Mouse (Mus musculus) adrenal gland, postnatal 14 days (tissue): ENCODE measurements at regions not wholly inside any gene's neighbourhood (a gene's known extent, or its start where the extent isn't known, plus 50 kb on each side); places are given as distances from the start of the nearest gene placed in this dataset.

Experiments used
- DNase-seq: peaks from one replicate; pipeline ENCODE4 v3.0.0; 2021; ENCODE audit warnings: mixed read lengths

DNA sequence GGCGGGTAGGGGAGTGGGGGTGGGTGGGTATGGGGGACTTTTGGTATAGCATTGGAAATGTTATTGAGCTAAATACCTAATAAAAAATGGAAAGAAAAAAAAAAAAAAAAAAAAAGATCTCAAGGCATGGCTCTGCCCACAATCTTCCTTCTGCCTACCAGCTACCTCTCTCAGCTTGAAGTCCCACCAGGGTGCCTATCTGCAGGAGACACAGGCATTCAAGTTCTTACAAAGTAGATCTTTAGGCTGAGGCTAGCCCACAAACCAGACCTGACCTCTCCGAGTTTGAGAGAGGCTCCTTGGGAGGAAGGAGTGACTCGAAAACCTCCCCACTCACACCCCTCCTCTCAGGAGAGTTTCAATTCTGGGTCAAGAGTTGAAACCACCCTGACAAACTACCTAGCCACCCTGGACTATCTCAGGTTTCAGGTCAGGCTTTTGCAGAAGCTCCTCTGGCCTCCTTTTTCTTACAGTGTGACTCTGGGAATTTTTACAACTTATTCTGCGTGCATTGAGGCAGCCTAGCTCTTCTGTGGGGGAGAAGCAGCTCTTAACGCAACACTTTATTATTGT is 187.6 kb upstream of the Cxcr4 start:
- no peak for DNase-seq

DNA sequence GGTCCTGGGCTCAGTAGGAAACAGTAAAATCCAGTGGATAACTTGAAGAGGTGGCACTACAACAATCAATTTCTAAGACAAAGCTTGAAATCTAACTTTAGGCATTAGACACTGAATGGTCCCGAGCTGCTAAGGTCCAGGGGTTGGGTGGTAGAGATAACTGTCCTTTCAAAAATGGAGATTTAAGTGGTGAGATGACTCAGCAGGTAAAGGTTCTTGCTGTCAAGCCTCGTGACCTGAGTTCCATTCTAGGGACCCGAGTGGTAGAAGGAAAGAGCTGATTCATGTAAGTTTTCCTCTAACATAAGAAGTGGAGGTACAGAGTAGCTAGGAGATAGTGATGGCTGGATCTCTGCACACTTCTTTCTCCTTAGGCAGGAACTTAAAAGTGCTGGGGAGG is 180.3 kb upstream of the Cxcr4 start:
- no peak for DNase-seq

DNA sequence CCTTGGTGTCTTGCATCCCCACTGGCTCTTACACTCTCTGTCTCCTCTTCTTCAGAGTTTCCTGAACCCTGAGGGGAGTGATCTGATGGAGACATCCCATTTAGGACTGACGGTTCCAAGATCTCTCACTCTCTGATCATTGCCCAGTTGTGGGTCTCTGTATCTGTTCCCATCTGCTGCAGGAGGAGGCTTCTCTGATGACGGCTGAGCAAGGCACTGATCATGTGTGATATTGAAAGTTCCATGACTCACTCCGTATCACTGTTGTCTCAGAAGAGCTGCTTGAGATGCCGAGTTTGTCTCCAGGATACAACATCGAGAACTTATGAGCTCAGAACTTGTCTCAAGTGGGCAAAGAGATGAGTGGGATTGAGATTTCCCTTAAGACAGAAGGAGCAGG is 178.7 kb upstream of the Cxcr4 start:
- DNase-seq, result no peak

DNA sequence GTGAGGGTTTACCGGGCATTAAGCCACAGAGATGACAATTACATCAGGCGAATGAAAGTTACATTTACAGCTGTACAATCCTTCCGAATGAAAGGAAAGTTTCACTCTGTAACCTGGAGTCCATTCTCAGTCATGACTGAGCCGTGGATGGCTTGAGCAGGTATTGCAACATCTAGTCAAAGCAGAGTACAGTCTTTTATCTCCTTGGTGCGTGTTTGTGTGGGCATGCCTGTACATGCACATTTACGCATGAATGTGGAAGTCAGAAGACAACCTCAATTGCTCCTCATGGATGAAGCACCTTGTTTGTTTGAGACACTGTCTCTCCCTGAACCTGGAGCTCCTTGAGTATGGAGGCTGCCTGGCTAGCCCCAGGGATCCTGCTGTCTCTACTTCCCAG is 175.9 kb upstream of the Cxcr4 start:
- no peak for DNase-seq

DNA sequence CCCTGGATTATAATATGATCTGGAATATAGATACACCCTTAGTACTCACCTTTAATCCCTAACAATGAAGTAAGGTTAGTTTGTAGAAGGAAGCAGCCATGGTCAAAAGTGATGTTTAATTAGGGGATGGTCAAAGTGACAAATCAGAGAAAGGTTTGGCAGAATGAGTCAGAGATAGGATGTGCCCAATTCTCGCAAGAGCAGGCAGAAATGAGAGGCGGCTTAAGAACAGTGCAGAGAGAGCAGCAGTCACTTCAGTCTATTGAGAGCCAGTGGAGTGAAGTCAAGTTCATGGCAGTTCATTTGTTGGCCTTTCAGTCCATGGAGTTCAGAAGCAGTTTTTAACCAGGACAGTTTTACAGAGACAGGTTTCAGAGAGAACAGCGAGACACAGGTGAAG is 175.3 kb upstream of the Cxcr4 start:
- DNase-seq, result no peak

DNA sequence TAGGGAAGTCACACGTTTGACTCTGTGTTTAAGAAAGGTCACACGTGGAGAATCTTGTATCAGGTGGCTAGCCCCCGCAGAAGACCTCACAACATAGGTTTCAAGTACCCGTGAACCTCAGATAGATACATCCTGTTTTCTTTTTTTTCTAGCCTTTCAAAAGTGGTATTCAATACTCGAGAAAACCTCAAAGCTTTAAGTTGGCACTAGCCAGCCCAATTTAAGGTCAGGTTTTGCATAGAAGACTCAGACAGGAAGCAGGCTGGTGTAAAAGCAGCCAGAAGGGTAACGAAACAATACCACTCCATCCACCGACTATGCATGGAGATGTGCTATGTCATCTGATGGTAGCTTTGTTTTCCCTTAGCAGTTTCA is 174.8 kb upstream of the Cxcr4 start:
- DNase-seq, result no peak

DNA sequence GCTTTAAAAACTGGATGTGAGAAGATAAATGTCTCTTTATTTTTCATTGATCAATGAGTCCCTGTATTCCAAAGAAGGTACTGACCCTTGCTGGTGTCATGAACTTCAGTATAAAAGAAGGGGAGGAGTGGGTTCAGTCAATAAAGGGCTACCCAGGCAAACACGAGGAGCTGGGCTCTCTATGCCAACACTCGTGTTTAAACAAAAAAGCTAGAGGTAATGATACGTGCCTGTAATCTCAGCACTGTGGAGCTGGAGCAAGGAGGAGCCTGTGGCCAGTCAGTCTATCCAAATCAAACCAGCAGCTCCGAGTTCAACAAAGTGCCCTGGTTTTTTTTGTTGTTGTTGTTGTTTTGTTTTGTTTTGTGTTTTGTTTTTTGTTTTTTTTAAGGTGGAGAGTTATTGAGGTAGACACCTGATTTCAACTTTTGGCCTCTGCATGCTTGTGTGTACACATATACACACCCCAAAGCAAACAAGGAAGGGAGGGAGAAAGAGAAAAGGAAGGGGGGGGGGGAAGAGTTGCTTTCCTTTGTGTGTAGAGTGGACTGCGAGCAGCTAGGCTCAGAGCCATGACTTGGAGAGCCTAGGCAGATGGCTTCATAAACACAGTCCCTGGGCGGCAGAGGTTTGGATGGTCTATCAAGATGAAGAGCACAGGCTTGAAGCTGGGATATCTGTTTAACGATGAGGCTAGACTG is 174.2 kb upstream of the Cxcr4 start:
- no peak for DNase-seq

DNA sequence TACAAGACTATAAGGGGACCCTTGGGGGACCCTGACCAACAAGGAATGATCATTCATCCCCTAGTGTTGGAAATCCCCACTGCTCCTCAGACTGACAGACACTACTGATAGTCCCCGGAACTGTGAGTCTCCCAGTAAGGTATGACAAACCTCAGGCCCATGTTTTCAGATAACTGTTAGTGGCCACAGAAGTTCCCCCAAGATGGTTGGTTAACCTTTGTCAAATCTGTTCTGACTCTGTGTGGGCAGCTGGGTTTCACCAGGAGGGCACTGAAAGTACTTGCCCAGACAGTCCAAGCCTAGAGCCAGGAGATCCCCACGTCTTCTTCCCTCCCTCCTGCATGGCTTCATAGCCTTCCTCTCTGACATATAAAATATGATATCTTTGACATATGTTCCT is 173.5 kb upstream of the Cxcr4 start:
- no peak for DNase-seq

DNA sequence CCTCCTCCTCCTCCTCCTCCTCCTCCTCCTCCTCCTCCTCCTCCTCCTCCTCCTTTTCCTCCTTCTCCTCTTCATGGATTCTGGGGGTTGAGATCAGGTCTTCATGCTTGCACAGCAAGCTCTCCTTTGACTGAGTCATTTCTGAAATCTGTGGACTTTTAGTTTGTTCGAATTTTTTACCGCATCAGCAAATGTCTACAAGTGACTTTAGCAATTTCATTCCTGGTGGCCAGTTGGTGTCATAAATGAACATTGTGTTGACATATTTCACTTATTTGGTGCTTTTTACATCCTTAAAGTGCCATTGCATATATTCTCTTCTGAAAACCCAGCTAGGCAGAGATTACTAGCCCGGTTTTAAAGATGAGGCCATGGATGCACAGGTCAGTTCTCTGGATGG is 173.0 kb upstream of the Cxcr4 start:
- DNase-seq, result no peak

DNA sequence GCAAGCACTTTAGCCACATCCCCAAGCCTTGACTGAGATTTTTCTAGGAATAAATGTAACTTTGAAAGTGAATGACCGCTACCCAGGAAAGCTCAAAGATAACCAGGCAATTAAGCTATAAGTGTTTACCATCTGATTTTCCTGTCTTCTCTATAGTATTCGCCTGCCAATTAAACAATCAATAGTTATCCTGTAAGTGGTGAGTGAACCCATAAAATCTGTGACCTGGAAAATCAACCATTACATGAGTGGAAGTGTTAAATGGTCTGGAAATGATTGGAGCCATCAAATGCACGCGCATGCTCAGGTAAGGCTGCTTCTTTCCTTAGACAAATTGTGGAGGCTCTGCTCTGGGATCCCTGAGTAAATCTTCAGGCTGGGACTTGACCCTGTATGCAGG is 170.8 kb upstream of the Cxcr4 start:
- no peak for DNase-seq

DNA sequence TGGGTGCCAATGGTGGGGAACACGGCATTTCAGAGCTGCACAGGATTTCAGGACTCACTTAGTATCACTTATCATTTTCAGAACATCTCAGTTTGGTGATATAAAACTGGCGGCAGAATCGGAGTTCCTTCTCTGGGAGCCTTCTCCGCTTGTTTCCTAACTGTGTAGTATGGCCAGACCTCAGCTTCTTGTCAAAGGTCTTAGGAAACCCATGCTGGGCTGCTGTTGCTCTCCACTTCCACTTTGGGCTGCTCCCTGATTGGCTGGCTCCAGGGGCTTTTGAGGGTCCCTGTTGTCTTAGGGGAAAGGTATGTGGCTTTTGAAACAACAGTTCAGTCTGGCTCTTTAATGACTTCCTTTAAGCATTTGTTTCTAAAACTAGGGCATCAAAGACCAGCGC is 170.0 kb upstream of the Cxcr4 start:
- no peak for DNase-seq

DNA sequence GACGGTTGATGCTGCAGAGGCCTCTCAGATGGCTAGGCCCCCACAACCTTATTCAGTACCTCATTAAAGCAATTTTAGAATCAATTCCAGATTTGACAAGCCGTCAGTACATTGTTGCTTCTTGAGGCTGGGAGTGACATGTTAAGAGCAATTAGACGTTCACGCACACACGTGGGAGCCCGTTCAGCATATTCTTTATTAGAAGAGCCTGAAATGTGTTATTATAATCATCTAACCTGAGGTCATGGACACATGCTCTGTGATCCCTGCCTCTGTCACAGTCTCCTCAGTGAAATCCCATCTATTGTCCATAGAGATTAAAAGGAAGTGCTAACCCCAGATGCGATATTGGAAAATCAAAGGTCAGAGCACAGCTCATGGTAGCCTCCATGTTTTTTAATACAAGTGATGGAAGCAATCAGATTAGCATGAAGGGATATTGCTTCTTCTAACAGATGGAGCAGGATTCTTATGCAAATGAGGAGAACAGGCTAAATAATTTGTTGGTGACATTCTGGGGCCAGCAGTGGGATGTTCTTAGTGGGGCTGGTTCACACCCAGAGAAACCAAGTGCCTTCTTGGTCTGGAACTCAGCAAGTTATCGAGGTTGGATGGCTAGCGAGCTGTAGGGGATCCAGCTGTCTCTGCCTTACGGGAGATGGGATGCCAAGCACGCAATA is 166.8 kb upstream of the Cxcr4 start:
- DNase-seq, result no peak

DNA sequence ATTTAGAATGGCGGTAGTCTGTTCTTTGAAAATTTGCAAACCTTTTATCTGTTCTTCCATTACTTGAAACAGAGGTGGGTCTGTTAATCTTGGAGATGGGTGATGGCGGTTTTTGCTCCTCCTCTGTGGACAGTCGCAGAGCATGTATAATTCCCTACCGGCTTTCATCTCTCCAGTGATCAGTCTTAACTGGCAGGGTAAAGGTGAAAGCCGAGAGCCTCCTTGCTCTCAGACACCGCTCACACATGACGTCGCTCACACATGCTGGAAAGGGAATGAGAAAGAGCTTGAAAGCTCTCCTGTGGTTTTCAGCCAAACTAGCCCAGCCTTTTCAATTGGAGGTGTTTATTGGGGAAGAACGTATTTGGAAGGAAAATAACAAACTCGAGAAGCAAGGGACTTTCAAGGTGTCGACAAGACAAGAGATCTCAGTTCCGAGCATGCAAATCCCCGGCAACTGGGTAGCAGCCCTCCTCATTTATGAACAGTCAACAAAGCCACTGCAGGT is 166.3 kb upstream of the Cxcr4 start:
- DNase-seq, result no peak

DNA sequence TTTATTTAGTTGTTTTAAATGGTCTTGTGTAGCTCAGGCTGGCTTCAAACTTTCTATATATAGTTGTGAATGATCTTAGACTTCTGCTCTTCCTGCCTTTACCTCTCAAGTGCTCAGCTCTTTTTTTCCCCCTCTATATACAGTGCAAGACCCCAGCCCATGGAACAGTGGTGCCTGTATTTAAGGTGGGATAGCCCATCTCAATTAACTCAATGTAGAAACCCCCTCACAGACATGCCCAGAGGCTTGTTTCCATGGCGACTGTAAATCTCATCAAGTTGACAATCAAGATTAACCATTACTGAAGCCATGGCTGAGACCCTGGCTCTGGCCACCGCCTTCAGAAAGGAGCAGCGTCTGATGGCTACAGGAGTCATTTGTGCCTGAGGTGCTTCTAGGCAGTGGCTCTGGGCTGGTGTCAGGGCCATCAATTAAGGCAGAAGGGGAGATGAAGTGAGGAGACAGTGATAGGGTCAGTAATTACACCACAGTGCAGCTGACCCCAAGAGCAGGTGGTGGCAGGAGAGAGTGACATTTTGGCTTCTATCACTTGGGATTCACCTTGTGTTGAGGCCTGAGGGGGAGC is 161.4 kb upstream of the Cxcr4 start:
- DNase-seq, result no peak

DNA sequence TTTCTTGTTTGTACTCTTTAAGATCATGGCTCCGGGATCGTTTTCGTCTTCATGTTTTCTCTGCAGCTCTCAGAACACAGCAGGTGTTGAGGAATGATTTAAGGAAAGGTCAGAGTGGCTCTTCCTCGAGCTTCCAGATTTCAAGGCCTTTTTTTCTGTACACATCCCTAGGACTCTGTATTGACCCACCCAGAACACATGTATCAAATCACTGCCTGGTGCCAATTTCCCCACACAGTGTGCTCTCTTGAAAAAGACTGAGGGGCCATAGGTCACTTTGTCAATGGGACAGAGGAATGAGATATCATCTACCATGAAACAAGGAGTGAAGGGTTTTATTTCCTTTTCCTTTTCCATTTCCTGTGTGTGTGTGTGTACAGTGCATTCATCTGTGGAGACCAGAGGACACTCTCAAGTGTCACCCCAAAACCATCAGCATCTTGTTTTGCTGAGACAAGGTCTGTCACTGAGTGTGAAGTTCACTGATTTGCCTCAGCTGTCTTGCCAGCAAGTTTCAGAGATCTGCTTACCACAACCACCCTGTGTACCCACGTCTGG is 157.4 kb upstream of the Cxcr4 start:
- DNase-seq, result no peak

DNA sequence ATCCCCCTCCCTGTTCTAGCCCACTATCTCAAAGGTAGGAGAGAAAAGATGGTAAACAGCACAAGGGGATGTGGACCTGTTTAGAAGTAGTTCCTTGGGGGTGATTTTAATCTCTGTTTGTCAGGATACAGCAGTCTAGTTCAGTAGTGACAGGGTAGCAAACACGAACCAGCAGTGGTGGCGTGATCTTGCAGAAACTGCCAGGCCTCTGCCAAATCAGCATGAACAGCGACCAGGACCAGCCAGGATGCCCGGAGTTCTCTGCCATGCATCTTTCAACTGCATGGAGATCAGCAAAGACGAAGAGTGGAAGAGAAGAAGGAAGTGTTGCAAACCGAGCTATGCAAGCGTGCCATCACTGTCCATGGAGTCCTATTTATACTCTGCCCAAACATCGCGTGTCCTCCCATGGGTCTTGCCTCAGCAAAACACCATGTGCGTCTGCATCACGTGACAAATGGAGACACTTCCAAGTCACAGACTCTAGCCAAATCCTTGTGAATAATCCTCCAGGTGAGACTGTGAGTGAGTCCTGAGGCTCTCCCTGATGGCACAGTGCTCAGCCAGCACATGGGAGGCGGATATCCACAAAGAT is 155.2 kb upstream of the Cxcr4 start:
- no peak for DNase-seq

DNA sequence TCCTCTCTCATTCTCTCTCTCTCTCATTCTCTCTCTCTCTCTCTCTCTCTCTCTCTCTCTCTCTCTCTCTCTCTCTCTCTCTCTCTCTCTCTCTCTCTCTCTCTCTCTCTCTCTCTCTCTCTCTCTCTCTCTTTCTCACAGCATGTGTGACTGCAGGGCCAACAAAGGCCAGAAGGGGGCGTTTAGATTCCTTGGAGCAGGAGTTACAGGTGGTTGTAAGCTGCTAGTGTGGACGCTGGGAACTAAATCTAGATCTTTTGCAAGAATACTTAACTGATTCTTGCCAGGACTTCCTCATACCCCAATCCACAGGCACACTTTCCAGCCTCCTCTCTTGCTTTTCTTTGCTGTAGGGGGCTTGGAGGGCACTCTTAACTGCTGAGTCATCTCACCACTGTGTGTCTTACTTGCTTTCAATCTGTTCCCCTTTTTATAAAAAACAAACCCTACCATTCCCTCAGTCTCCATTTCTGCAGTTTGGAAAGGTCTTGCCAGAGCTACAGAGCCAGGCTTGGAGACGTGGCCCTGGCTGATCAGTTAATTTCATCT is 154.4 kb upstream of the Cxcr4 start:
- no peak for DNase-seq

DNA sequence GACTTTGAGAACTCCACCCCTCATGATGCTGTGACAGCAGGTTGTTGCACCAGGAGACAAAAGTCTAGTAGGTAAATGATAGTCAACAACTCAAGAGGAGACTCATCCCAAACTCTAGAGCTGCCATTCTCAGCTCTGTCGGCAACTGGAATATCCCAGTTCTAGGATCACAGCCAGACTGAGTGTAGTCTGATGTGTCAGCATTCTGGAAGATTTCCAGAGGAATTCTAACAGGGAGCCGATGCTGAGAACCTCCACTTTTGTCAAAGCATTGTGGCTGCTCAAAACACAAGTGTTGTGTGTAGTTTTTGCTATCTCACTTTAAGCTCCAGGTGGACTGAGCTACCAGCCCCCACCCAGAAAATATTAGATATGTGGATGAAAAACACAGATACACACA is 148.5 kb upstream of the Cxcr4 start:
- DNase-seq, result peak; percentile 37

DNA sequence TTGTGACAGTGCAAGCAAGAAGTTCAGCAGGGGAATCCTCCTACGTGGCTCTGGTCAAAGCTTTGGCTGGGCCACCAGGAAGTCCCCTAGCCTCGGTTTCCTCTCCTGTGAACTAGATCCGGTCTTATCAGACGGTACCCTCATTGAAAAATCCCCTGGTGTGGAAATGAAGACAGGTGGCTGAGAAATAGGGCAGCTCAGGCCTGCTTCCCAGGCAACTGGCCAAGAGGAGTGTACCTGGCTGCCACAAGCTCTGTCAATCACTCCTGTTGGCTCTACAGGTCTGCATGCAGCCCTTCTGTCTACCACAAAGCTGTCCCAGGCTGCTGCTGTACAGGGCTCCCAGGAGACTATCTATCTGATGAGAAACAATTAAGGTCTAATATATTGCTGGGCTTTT is 146.1 kb upstream of the Cxcr4 start:
- no peak for DNase-seq

DNA sequence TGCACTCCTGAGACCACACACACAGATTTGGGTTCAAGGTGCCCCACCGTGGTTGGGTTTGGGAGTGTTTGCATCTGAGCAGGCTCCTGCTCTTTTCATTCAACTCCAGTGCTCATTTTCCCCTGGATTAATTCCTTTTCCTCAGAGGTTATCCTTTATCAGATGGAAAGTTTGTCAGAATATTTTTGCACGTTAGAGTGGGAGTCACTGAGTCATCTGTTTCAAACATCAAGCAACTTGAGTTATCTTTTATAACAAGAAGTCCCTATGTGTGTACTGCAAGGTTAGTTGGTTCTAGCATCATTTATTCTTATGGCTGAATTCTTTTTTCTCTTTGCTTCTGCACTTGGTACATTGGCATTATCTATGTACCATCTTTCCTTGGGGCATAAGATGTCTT is 142.8 kb upstream of the Cxcr4 start:
- no peak for DNase-seq

DNA sequence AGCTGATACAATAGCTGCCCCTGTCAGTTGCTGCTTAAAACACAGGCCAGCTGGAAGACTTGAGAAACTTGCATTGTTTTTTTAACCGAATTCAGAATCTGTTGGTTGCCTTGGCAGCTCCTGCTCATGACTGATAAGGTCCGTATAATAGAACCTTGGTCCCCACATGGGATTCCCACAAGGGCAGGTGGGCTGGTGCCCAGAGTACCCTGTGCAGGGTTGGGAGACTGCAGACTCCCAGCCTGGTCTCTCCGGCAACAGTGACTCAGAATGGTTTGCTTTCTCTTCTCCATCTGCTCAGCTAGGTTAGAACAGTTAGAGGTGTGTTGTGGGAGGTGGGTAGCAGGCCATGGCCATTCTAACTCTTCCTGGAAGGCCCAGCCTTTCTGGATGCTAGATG is 139.4 kb upstream of the Cxcr4 start:
- DNase-seq, result no peak

DNA sequence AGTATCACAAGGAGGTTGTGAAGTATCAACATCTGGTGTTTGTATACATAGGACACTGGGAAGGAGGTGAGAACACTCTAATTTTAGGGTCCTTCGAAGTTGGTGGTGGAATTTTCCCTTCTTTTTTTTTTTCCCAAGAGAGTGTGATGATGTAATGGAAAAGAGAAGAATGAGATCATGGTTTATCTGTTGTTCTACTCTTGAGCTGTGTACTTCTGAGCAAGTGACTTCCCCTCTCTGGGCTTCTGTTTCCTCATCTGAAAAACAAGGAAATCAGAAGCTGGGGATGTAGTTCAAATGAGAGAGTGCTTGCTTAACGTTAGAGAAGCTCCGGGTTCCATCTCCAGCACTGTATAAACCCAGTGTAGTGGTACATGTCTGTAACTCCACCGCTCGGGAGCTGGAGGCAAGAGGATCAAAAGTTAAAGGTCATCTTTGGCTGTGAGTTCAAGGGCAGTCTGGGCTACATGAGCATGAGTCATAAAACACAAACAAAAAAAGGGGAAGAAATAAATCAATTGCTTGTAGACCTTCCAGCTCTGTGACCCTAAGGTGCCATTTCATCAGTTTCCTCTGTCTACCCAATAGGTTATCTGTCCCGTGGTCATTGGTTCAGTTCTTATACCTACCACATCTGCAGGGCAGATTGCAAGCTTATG is 132.5 kb upstream of the Cxcr4 start:
- DNase-seq, result no peak
